Mouse (Mus musculus): ENCODE data around the gene Mypn.

- TF ChIP-seq CTCF (IDR thresholded peaks at IDR 0.05; ENCODE audit: extremely low read depth, insufficient read depth, low read length) (no peak), POLR2A (IDR thresholded peaks at IDR 0.05; ENCODE audit: extremely low read depth, insufficient read depth, low read length) (no peak)
Observed at GRCm38 (mm10) chr10:63156919-63157318, 46.8 kb downstream of the Mypn start.

Data from cortical plate, adult 2 months (tissue).